Mouse (Mus musculus) olfactory bulb, adult 2 months (tissue): ENCODE measurements around the gene St6galnac3.

Experiments
- CTCF ChIP-seq: fragments of 200-500 bp; IDR thresholded peaks from 2 replicates; pipeline ENCODE4 v1.5.1; 2012; ENCODE audit warnings: low read depth, mild to moderate bottlenecking, low read length, moderate library complexity; ENCODE audit not compliant: insufficient read depth
- POLR2A ChIP-seq: fragments of 200-500 bp; IDR thresholded peaks from 2 replicates; pipeline ENCODE4 v1.6.1; 2012; ENCODE audit warnings: mild to moderate bottlenecking, low read depth, low read length, moderate library complexity; ENCODE audit not compliant: insufficient read depth

DNA sequence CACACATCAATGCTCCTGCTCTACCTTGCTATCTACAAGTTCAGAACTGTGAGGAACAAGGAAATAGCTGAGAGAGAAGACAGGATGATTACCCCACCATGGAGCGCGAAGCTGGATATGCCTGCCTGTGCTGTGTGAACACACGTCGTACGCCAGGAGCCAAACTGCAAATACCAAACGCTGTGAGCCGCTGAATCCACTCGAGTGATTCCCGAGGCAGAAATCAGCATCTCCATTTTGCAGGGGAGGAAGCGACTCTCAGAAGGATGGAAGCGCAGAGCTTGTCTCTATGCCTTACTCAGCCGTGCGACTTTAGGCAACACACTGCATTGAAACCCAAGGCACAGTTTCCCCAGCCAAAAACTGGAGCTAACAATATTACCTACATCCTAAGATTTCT lies 114.7 kb downstream of the St6galnac3 start:
- TF ChIP-seq CTCF, result no peak
- no peak for TF ChIP-seq POLR2A
